8 mouse cellular contexts compared by ENCODE assay signal in genomic region chr1:34005238-34005725, GRCm38 (mm10).
DNase-seq lines count a peak whose midpoint lies in the region; ATAC-seq lines count a peak whose summit lies in the region.

No protein-coding gene starts in this region.

- H3K4me1 ChIP-seq in limb, embryonic 13.5 days: peaks cover 30% of the 10 kb centered on the region
- H3K4me1 ChIP-seq in stomach, embryonic 15.5 days: 0 out of 2 replicates have a peak, but pooled peaks cover 8% of the 10 kb centered on the region

- ATAC-seq in cerebellum, adult (ENCODE audit: insufficient number of reproducible peaks, low FRiP score, low TSS enrichment): peak; percentile 2; the same call in 1 of the 2 replicates
- peak; percentile 57; the same call in 1 of the 2 replicates for ATAC-seq in limb, embryonic 13.5 days (ENCODE audit: low FRiP score, low read depth)
- peak; percentile 52; the same call in 1 of the 2 replicates for ATAC-seq in stomach, embryonic 15.5 days (ENCODE audit: insufficient read depth, low FRiP score, low read depth)

- peak overlapping the region; percentile 60 for H3K4me3 ChIP-seq in limb, embryonic 13.5 days
- H3K4me3 ChIP-seq in stomach, embryonic 15.5 days (replicated peaks): peak overlapping the region; percentile 40

- DNase-seq in cerebellum, postnatal 25 days: no peak
- peak; percentile 8 for DNase-seq in ovary, postnatal 10 days (ENCODE audit: low spot score)
- no peak for DNase-seq in ovary, postnatal 36 days (ENCODE audit: low spot score)
- DNase-seq in layer of hippocampus, adult 11-12 months (ENCODE audit: low spot score): no peak
- DNase-seq in kidney, postnatal 10 days: no peak

- 5% methylated on average over 10 of the region's 10 CpGs for WGBS in limb, embryonic 13.5 days
- 5% methylated on average over 10 of the region's 10 CpGs for WGBS in stomach, embryonic 15.5 days

- H3K9me3 ChIP-seq in limb, embryonic 13.5 days: no peaks in the 10 kb centered on the region
- H3K9me3 ChIP-seq in stomach, embryonic 15.5 days: no peaks in the 10 kb centered on the region

- H3K27ac ChIP-seq in limb, embryonic 13.5 days: peak overlapping the region; percentile 53
- H3K27ac ChIP-seq in stomach, embryonic 15.5 days: peak overlapping the region; percentile 72

- peak overlapping the region; percentile 68 for H3K9ac ChIP-seq in limb, embryonic 13.5 days
- no peak overlapping the region for H3K9ac ChIP-seq in stomach, embryonic 15.5 days

- H3K4me2 ChIP-seq in limb, embryonic 13.5 days (replicated peaks): peak overlapping the region; percentile 74
- H3K4me2 ChIP-seq in stomach, embryonic 15.5 days: peak overlapping the region; percentile 75

- H3K27me3 ChIP-seq in limb, embryonic 13.5 days: peaks cover 6% of the 10 kb centered on the region
- H3K27me3 ChIP-seq in stomach, embryonic 15.5 days (replicated peaks): no peaks in the 10 kb centered on the region

- no peaks in the 10 kb centered on the region for H3K36me3 ChIP-seq in limb, embryonic 13.5 days
- no peaks in the 10 kb centered on the region for H3K36me3 ChIP-seq in stomach, embryonic 15.5 days

Comparison
In these comparisons a context has a peak if more than half of its experiments do, and no peak if none do; other contexts are left out.
1. ATAC-seq: peak in every context shown above with its lines; median percentile 57 in limb, embryonic 13.5 days; 52 in stomach, embryonic 15.5 days; 2 in cerebellum, adult.